Mouse (Mus musculus) cerebellum, postnatal 14 days (tissue): ENCODE results near the gene Srgap3.
"Not testable (repeated sequence)": the region's sequence is repeated elsewhere in the genome, so short reads cannot be mapped to it uniquely, and the experiment has no call there.

Experiments used
- DNase-seq, 2 experiments: peaks; one replicate each; pipeline ENCODE4 v3.0.0; 2021; ENCODE audit warnings: mixed read lengths in 2 of 2

Srgap3 gene

GRCm38 (mm10) chr6:112736471-112736870 lies 210.6 kb downstream of the Srgap3 start:
- DNase-seq = peak in 1 of 2 experiments; percentile 53

- DNase-seq = no peak
Observed at GRCm38 (mm10) chr6:112735054-112735453, 212.0 kb downstream of the Srgap3 start.

GRCm38 (mm10) chr6:112733942-112734341 lies 213.1 kb downstream of the Srgap3 start:
- DNase-seq = no peak

DNA sequence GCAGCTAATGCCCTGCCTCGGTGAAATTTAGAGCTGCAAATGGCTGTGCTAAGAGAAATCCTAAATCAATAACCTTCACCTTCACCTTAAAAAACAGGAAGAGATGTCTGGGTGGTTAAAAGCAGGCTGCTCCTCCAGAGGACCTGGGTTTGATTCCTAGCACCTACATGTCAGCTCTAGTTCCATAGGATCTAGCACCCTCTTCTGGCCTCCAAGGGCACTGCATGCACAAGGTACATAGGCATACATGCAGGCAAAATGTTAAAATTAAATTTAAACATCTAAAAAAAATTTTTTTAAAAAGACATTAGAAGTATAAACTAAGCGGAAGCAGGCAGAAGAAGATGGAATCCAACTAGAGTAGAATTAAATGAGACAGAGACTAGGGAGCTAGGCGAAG lies 214.6 kb downstream of the Srgap3 start:
- DNase-seq = no peak

- DNase-seq = no peak
Observed at GRCm38 (mm10) chr6:112731386-112731785, 215.7 kb downstream of the Srgap3 start.

- no peak for DNase-seq
Observed at GRCm38 (mm10) chr6:112728760-112729422, 218.2 kb downstream of the Srgap3 start.

GRCm38 (mm10) chr6:112725468-112725867 lies 221.6 kb downstream of the Srgap3 start:
- no peak for DNase-seq

DNA sequence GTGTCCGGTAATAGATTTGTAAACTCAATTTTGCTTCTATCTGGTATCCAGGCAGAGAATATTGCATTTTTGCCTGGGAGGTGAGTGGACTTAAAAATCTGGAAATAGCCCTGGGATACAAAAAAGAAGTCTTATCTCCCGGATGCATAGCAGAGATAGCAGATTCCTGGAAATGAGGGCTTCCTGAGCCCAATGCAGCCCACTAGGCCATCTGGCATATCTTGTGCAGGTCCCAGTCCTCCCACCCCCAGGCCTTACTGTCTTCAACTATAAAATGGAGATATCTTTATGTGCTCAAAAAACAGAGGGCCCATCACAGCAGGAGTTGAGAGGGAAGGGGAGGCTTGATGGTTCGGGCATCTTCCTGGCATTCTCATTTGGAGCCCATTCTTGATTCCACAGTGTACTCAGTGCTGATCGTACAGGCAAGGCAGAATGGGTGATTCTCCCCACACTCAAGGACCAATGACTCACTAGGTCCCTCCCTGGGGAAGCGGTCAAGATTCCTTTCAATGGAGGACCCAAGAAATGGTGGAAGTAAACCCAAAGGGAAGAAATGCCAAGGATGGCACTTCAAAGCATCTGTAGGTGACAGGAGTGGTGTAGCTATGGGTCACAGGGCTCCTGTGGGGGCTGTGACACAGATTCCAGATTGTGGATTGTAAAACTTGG lies 226.5 kb downstream of the Srgap3 start:
- no peak for DNase-seq

- no peak for DNase-seq
Observed at GRCm38 (mm10) chr6:112719983-112720382, 227.1 kb downstream of the Srgap3 start.

DNA sequence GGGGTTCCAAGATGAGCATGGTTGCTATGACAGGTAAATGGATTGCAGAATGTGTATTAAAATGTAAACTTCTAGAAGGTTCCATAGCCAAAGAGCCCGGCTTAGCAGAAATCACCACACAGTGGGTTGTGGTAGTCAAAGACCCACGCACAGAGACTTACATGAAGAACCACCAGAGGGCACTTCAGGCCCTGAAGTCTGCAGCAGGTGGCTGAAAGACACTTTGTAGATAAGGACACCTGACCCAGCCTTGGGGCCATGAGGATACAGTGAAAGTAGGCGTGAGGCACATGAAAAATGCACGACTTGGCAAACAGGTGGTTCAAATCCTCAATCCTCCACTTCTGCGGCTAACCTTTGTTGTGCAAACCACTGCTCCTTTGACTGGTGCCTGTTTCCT lies 229.9 kb downstream of the Srgap3 start:
- DNase-seq = peak; percentile 58 to 66

- no peak for DNase-seq
Observed at GRCm38 (mm10) chr6:112713951-112714350, 233.1 kb downstream of the Srgap3 start.

DNA sequence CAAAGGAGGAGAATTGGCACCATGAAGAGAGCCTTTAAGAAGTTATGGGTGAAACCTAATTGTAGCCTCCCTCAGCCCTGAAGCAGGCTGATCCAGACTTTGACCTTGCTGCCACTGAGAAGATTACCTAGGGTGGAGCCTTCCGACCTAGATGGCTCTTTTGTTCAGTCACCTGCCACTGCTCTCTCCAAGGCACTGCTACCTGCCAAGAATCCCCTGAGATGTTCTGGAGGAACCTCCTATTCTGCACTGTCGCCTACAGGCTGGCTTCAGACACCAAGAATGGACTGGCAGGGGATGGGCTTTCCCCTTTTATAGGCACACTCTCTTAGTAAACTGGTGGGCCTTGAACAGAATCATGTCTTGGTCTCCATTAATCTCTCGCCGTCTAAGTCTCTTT lies 244.8 kb downstream of the Srgap3 start:
- not testable (repeated sequence) for DNase-seq

- peak; percentile 84 to 86 for DNase-seq
Observed at GRCm38 (mm10) chr6:112700392-112700791, 246.7 kb downstream of the Srgap3 start.

GRCm38 (mm10) chr6:112699115-112699514 lies 248.0 kb downstream of the Srgap3 start:
- DNase-seq = peak in 1 of 2 experiments; percentile 36

DNA sequence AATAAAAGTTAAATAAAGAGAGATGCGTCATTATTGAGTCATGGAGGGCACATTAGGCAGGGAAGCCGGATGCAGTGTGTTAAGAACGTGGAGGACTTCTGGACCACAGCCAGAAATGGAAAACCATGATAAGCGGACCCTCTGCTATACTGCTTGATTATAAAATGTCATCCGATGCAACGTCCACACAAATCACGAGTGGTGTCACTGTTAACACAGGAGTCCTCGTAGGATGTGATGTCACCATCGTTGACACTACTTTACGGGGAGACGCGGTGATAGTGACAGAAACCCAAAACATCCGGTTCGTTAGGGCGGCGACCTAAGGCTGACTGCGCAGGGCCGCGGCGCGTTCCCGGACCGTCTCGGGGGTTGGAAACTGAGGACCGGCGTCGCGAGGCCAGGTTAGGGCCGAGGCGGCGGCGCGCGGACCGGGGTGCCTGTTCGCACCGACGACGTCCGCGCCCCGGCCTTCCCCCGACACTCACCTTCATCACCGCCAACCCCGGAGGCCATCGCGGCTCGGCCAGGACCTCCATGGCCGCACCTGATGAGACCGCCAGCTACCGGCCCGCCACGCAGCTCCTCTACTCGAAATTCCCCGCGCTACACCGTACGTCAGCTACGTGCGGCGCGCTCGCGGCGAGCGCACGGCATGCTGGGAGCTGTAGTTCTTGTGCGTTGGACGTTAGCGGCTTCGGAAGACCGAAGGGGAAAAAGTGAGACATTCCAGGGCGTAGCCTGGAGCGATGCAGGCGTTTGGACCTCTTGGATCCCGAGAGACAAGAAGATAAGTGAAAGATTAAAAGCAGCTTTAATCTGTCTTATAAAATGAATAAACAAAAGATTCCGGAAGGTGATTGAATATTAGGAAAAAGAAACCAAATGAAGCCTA lies 250.8 kb downstream of the Srgap3 start, which contains the start of gene Rad18:
Rad18 (minus strand) TSS at position 631 of the 895 bp plus-strand sequence.
- peak; percentile 89 to 90 for DNase-seq

- no peak for DNase-seq
Observed at GRCm38 (mm10) chr6:112694492-112694891, 252.6 kb downstream of the Srgap3 start.

GRCm38 (mm10) chr6:112691523-112691922 lies 255.5 kb downstream of the Srgap3 start:
- DNase-seq = no peak

DNA sequence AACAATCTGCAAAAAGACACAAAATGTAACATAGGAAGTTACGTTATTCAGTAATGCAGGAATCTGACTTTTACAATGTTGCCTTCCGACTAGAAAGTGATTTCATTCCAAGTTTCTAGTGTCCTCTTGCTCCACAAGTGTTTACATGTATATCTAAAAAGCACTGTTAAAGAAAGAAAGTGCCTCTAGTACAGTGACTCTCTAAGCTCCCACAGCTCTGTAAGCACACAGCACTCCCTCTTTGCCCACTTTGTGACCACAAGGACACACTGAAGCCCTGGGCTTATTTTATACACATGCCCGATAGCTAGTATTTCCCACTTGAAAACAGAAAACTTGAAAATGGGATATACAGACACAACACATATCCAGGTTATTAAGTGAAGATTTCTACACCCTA lies 259.0 kb downstream of the Srgap3 start:
- no peak for DNase-seq

- no peak for DNase-seq
Observed at GRCm38 (mm10) chr6:112686485-112686884, 260.6 kb downstream of the Srgap3 start.

DNA sequence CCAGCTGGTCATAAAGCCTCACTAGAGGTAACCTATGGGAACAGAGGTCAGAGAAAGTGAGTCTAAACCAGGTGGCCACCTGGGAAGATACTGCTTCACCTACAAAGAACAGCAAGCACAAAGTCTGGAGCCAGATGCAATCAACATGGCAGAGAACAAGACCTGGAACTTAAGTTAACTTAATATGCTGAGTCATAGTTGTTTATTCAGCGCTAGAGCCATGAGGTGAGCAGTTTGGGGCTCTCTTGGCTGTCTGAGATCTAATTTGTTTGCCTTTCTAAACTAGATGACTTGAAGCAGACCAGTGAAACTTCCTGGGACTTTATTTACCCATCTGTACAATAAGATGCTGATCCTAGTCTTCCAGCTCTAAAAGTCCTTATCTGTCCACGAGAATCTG lies 263.0 kb downstream of the Srgap3 start:
- DNase-seq = no peak
